Mouse (Mus musculus) heart, embryonic 13.5 days (tissue): ENCODE results near the gene Mcl1. TPM values are rescaled to one million over a fixed set of nuclear protein-coding genes. Genes with fewer than 3 reads are reported as not detected.
A peak's percentile ranks its signal among the peaks of the same experiment; 100 is the strongest.

Experiments
- ATAC-seq: fragments of 200-750 bp; cut with Nextera tagmentation; 2 replicates; pipeline ENCODE4 v1.8.0; 2017; ENCODE audit warnings: moderate TSS enrichment; ENCODE audit not compliant: insufficient number of reproducible peaks, low FRiP score, low TSS enrichment; ENCODE audit errors: extremely low read depth
- H3K27ac ChIP-seq: fragments of 300-500 bp; sonication (generic); replicated peaks from 2 replicates; pipeline ENCODE4 v1.5.1; 2015; ENCODE audit warnings: moderate library complexity, mild to moderate bottlenecking, inconsistent platforms
- H3K27me3 ChIP-seq: fragments of 300-500 bp; sonication (generic); replicated peaks from 2 replicates; pipeline ENCODE4 v1.6.1; 2015; ENCODE audit warnings: mild to moderate bottlenecking, inconsistent platforms
- H3K36me3 ChIP-seq: fragments of 300-500 bp; sonication (generic); 2 replicates; pipeline ENCODE4 v1.6.1; 2015; ENCODE audit warnings: mild to moderate bottlenecking, inconsistent platforms
- H3K4me1 ChIP-seq: fragments of 300-500 bp; sonication (generic); 2 replicates; pipeline ENCODE4 v1.6.1; 2015; ENCODE audit warnings: inconsistent platforms
- H3K4me2 ChIP-seq: fragments of 300-500 bp; sonication (generic); 2 replicates; pipeline ENCODE4 v1.6.1; 2015; ENCODE audit warnings: inconsistent platforms, mild to moderate bottlenecking, moderate library complexity
- H3K4me3 ChIP-seq: fragments of 300-500 bp; sonication (generic); 2 replicates; pipeline ENCODE4 v1.5.1; 2015; ENCODE audit warnings: moderate library complexity, mild to moderate bottlenecking, inconsistent platforms
- H3K9ac ChIP-seq: fragments of 300-500 bp; sonication (generic); 2 replicates; pipeline ENCODE4 v1.6.1; 2015; ENCODE audit warnings: inconsistent platforms, mild to moderate bottlenecking, moderate library complexity
- H3K9me3 ChIP-seq: fragments of 300-500 bp; sonication (generic); 2 replicates; pipeline ENCODE4 v1.6.1; 2016; ENCODE audit warnings: inconsistent platforms
- WGBS: fragments of 180-500 bp; shearing (Covaris S2); methylation state at CpG from one replicate; pipeline ENCODE4 v1.1.7; 2015; ENCODE audit warnings: mixed read lengths; 5-methylcytosine and 5-hydroxymethylcytosine counted together
- polyA plus RNA-seq: library from polyadenylated mRNA; unstranded; fragments of >200 nt; fragmentation: Nextera tagmentation; extraction: Ambion mirVana; gene quantifications from 2 replicates; pipeline ENCODE4 v1.2.1, GENCODE M21; 2015

The Mcl1 gene
- polyA plus RNA-seq, 1 experiment from 2014 or later, result 36.0 TPM

DNA sequence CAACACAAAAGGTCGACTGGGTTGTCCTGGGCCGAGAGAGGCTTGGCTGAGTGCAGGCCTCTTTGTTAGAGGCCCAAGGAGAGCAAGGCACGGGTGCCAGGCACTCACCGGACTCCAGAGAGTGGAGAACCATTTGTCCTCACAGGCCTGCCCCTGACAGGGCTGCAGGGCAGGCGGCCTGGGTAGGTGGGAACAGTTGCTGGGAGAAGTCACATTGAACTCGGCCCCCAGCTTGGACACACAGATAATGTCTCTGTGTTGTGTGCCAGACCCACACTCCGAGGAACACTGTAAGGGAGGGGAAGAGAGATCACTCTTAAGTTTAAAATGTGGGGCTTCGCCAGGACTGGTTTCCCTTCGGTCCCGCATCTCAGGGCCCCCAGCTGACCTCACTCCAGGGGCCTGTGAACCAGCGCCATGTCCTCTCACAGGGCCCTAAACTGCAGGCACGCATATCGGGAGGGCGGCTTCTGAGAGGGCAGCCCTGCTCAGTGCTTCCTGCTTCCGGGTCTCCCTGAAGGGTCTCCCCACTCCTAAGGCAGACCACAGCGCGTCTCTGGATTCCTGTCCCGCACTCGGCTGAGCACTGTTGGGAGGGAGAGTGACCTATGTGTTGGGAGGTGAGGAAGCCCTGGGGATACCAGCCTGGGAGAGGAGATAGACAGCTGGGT is 19.0 kb downstream of the Mcl1 start:
- Histone ChIP-seq H3K9ac (peak overlapping the region; percentile 48), H3K4me1 (peaks cover 77% of the 10 kb centered on the region)
- 62% methylated on average over 19 of the region's 19 CpGs for WGBS

DNA sequence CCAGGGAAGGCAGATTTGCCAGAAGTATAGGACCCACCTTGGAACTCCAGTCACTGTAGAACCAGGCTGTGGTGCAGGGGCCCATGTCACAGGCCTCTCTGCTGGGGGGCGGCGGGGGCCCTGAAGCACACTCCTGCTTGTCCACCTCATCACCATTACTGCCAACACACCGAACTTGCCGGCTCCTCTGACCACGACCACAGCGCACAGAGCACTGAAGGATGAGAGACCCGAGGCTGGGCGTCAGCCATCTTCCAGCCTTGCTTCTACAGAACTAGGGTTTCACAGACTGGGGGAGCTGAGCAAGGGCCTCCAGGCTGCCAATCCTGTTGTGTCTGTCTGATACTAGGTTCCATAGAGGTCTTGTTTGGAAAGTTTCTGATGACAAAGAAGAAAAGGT is 21.0 kb downstream of the Mcl1 start:
- 85% methylated on average over 8 of the region's 8 CpGs for WGBS
- Histone ChIP-seq H3K36me3 (peaks cover 21% of the 10 kb centered on the region), H3K9ac (no peak overlapping the region), H3K27me3 (no peaks in the 10 kb centered on the region), H3K9me3 (no peaks in the 10 kb centered on the region), H3K4me2 (no peak overlapping the region), H3K27ac (no peak overlapping the region), H3K4me3 (no peak overlapping the region), H3K4me1 (peaks cover 67% of the 10 kb centered on the region)
- no peak for ATAC-seq

More for the DNA sequence above, 19.0 kb downstream of the Mcl1 start:
- H3K4me2 ChIP-seq, result no peak overlapping the region
- no peak overlapping the region for H3K4me3 ChIP-seq
- no peaks in the 10 kb centered on the region for H3K9me3 ChIP-seq
- no peak for ATAC-seq
- 0 out of 2 replicates have a peak overlapping the region, but pooled peaks have one; percentile 12 for H3K27ac ChIP-seq
- H3K27me3 ChIP-seq, result no peaks in the 10 kb centered on the region
- H3K36me3 ChIP-seq, result peaks cover 28% of the 10 kb centered on the region

DNA sequence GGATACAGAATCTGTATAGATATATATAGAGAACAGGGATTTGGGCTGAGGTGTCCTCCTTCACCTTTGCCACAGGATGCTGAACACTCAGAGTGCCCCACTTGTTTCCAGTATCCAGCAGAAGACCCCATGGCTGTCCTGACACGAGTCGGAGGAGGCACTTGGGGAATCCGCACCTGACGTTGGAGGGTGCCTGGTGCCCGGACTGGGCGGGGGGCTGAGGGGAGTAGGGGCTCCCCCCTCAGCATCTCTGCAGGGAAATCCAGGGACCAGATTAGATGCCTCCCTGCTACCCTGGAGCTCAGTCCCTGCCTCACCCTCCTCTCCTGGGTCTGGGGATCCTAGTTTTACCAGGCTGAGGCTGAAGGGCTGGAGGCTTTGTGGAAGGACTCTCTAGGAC is 22.1 kb downstream of the Mcl1 start:
- Histone ChIP-seq H3K9ac (peak overlapping the region; percentile 69), H3K9me3 (no peaks in the 10 kb centered on the region), H3K36me3 (peaks cover 21% of the 10 kb centered on the region), H3K27ac (no peak overlapping the region), H3K4me1 (peaks cover 65% of the 10 kb centered on the region), H3K4me3 (no peak overlapping the region), H3K4me2 (no peak overlapping the region), H3K27me3 (no peaks in the 10 kb centered on the region)
- ATAC-seq, result no peak
- WGBS, result 66% methylated on average over 6 of the region's 6 CpGs

DNA sequence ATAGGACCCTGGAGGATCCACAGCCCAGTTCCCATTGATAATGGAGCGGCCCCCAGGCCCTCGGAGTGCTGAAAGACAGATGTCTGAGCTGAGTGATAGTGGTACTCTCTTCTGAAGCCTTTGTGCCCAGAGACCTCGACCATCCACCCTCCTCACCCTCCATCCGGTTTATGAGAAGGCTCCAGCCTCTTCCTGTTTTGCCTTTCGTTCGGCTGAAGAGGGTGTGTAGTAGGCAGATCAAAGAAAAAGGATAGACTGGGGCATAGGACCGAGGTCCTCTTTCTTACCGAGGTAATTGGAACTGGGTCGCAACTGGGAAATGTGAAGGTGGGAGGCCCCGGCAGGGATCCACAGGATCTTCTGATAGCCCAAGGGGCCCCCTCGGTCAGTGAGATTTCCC is 22.8 kb downstream of the Mcl1 start:
- Histone ChIP-seq H3K9ac (peak overlapping the region; percentile 69), H3K4me3 (no peak overlapping the region), H3K27ac (no peak overlapping the region), H3K27me3 (no peaks in the 10 kb centered on the region), H3K4me2 (peak overlapping the region; percentile 33), H3K4me1 (peaks cover 65% of the 10 kb centered on the region), H3K9me3 (no peaks in the 10 kb centered on the region), H3K36me3 (peaks cover 21% of the 10 kb centered on the region)
- ATAC-seq, result no peak
- 14% methylated on average over 11 of the region's 11 CpGs for whole genome bisulfite sequencing

DNA sequence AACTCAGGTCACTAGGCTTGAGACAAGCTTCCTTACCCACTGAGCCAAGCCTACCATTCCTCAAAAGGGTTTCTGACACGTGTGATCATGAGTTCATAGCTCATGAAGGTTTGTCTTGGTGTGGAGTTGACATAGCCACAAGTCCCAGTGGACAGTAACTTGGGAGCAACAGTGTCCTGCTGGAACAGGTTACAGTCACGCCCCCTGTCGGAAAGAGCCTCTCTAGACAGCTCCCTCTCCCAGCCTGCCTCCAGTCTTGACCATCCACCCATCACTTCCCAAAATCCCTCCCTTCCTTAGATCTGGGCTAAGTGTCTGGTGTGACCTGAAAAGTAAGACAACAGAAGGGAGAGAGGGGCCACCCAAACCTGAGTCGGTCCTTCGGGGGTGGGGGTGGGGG is 24.3 kb downstream of the Mcl1 start:
- no peaks in the 10 kb centered on the region for H3K27me3 ChIP-seq
- no peaks in the 10 kb centered on the region for H3K9me3 ChIP-seq
- 44% methylated on average over 5 of the region's 5 CpGs for WGBS

DNA sequence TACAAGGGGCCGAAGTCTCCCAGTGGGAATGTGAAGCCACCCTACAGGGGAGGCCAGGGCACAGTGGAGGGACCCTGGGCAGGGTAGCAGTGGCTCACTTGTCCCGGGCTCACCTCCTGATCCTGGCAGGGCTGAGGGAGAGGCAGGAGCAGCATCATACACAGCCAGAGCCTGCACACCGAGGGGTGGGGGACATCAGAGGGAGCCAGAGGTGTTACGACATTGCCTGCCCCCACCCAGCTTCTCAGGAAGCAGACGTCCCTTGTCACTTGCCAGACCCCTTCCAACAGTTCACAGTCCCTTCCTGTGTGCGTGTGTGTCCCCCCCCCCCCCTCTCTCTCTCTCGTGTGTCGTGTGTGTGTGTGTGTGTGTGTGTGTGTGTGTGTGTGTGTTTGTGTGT is 26.3 kb downstream of the Mcl1 start:
- H3K36me3 ChIP-seq, result peaks cover under 1% of the 10 kb centered on the region; the same call in 1 of the 2 replicates
- H3K27me3 ChIP-seq, result no peaks in the 10 kb centered on the region
- no peak overlapping the region for H3K4me3 ChIP-seq
- 0 out of 2 replicates have a peak overlapping the region, but pooled peaks have one; percentile 38 for H3K9ac ChIP-seq
- ATAC-seq, result no peak
- H3K27ac ChIP-seq, result no peak overlapping the region
- H3K9me3 ChIP-seq, result no peaks in the 10 kb centered on the region
- 42% methylated on average over 5 of the region's 8 CpGs for WGBS
- H3K4me2 ChIP-seq, result no peak overlapping the region
- peaks cover 84% of the 10 kb centered on the region for H3K4me1 ChIP-seq

More for the DNA sequence above, 24.3 kb downstream of the Mcl1 start:
- no peak overlapping the region for H3K27ac ChIP-seq
- peaks cover 13% of the 10 kb centered on the region for H3K36me3 ChIP-seq
- H3K4me2 ChIP-seq, result no peak overlapping the region
- no peak overlapping the region for H3K4me3 ChIP-seq
- no peak for ATAC-seq
- H3K9ac ChIP-seq, result no peak overlapping the region
- H3K4me1 ChIP-seq, result peaks cover 65% of the 10 kb centered on the region

DNA sequence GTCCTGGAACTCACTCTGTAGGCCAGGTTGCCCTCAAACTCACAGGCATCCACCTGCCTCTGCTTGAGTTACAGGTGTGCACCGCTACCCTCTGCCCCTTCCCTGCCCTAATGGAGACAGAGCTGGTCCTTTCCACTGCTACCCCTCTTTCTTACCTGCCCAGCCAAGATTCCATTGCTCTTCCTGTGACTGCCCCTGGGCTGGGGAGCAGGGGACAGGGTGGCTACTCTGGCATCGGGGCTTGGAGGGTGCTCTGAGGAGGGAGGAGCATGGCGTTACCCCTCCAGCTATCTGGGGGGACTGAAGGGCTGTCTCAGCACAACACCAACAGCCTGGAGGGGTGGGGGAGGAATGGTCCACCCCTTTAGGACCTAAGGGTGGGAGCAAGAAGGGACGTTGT is 26.7 kb downstream of the Mcl1 start:
- Histone ChIP-seq H3K9ac (peak overlapping the region; percentile 38; the same call in 1 of the 2 replicates), H3K4me1 (peaks cover 85% of the 10 kb centered on the region), H3K4me2 (no peak overlapping the region), H3K27ac (no peak overlapping the region), H3K9me3 (no peaks in the 10 kb centered on the region), H3K4me3 (no peak overlapping the region), H3K36me3 (no peaks in the 10 kb centered on the region), H3K27me3 (no peaks in the 10 kb centered on the region)
- 75% methylated on average over 4 of the region's 4 CpGs for WGBS
- ATAC-seq, result no peak

DNA sequence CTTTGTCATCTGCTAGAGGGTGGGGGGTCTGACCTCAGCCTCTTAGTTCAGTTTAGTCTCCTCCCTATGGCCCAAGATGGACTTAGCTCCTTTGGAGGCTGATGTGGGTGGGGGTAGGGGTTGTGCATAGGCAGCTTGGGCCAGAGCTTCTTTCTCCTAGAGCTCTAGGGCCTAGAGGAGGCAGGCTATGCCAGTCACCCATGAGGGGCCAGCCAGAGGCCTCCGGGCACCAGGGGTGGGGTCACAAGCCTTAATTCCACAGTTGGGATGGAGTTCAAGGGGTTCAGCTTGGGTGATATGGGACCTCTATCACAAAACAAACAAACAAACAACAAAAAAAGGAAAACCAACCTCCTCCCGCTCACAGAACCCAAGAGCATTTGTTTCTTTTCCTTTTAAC is 27.1 kb downstream of the Mcl1 start:
- no peak overlapping the region for H3K9ac ChIP-seq
- H3K27ac ChIP-seq, result no peak overlapping the region
- no peak for ATAC-seq

DNA sequence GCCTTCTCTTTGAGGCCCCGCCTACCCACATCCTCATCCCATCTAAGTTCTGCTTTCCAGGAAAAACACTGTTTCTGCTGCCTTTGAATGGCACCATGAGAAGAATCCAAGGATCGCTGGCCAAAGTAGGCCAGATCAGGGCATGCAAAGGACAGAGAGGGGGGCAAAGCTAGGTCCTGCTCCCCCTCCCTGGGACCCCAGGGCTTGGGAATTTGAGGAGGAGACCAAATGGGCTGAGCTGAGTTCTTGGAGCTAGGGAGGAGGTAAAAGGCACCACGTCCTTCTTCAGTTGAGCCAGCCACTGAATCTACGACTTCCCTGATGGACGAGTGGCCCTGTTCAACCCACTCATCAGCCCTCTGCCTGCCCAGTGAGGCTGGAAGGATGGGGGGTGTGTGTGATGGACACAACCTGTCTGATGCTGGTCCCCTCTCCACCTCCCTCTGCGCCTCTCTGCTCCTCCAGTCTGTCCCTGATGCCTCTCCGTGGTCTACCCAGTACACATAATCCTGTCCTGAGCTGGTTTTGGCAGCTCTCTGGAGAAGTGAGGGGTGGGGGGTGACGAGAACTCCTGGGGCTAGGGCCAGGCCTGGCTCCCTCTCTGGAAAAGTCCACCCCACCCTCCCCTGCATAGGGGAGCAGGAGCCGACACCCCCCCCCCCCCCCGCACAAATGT is 28.0 kb downstream of the Mcl1 start:
- Histone ChIP-seq H3K27me3 (no peaks in the 10 kb centered on the region), H3K4me1 (peaks cover 75% of the 10 kb centered on the region), H3K4me2 (peak overlapping the region; percentile 83), H3K9me3 (no peaks in the 10 kb centered on the region), H3K36me3 (0 out of 2 replicates have a peak, but pooled peaks cover 6% of the 10 kb centered on the region), H3K27ac (peak overlapping the region; percentile 87), H3K9ac (peak overlapping the region; percentile 81), H3K4me3 (peak overlapping the region; percentile 60)
- 51% methylated on average over 8 of the region's 10 CpGs for WGBS
- ATAC-seq, result no peak

More for the DNA sequence above, 27.1 kb downstream of the Mcl1 start:
- no peaks in the 10 kb centered on the region for H3K27me3 ChIP-seq
- H3K4me1 ChIP-seq, result peaks cover 84% of the 10 kb centered on the region
- 63% methylated on average over 2 of the region's 2 CpGs for WGBS
- no peak overlapping the region for H3K4me2 ChIP-seq
- H3K36me3 ChIP-seq, result no peaks in the 10 kb centered on the region
- no peak overlapping the region for H3K4me3 ChIP-seq
- H3K9me3 ChIP-seq, result no peaks in the 10 kb centered on the region

DNA sequence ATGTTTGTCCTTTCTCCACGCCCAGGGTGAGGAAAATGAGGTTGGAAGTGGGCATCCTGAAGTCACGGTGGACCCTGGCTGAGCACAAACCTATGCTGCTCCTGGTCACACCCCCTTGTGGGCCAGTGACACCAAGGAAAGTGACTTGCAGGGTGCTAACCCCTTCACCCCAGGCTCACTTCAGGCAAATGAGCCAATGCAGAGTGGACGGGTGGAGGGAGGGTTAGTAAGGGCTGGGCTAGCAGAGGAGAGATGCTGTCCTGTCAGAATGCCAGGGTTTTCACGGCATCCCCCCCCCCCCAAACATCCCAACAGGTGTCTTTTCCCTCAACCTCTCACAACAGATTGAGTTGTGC is 28.6 kb downstream of the Mcl1 start:
- peaks cover 70% of the 10 kb centered on the region for H3K4me1 ChIP-seq
- H3K9me3 ChIP-seq, result no peaks in the 10 kb centered on the region
- H3K9ac ChIP-seq, result peak overlapping the region; percentile 81
- H3K4me2 ChIP-seq, result peak overlapping the region; percentile 83
- H3K4me3 ChIP-seq, result peak overlapping the region; percentile 60
- 4% methylated on average over 4 of the region's 4 CpGs for WGBS
- no peaks in the 10 kb centered on the region for H3K27me3 ChIP-seq
- H3K36me3 ChIP-seq, result 0 out of 2 replicates have a peak, but pooled peaks cover 6% of the 10 kb centered on the region
- H3K27ac ChIP-seq, result peak overlapping the region; percentile 87
- no peak for ATAC-seq

DNA sequence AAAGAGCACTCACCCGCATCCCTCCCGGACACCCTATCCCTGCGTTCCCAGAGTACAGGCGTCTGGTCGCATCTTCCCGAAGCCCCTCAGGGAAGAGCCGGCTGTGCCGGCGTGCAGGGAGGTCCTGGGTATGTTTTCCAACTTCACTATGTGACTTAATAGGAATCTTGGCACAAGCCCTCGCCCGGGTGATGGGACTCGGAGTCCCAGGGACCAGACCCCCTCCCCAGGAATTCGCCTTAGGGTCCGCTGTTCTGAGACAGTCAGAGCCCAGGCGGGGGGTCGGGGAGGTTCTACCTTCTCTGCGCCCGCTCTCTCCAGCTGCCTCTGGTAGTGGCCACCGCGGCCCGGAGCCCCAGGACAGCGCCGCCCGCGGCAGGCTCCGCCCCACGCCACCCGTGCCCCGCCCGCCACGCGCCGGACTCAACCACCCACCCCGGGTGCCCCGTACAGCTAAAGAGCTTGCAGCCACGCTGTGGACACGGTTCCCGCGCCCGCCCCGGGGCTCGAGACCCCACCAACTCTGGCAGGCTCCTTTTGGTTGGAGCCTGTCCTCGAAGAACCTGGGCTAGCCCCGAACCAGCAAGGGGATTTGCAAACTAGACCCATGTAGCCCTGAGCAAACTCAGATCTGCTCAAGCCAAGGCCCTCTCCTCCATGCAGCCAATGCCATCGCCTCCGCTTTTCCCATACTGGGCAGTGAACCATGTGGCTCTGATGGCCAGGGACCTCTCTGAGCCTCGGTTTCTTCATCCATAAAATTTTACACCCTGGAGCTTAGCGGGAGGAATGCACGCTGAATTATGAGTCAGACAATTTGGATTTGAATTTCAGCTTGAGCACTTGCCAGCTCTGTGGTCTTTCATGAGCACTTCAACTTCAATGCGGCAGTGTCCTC is 29.2 kb downstream of the Mcl1 start, which contains the start of gene Adamtsl4:
TSS of gene Adamtsl4 (minus strand) at position 394 of the 898 bp plus-strand sequence.
- 0 out of 2 replicates have a peak, but pooled peaks cover 6% of the 10 kb centered on the region for H3K36me3 ChIP-seq
- peak; percentile 35; the same call in 1 of the 2 replicates for ATAC-seq
- peak within 1 kb of the TSS; percentile 60 for H3K4me3 ChIP-seq
- H3K27ac ChIP-seq, result peak within 1 kb of the TSS; percentile 87
- H3K4me2 ChIP-seq, result peak within 1 kb of the TSS; percentile 83
- H3K27me3 ChIP-seq, result no peaks in the 10 kb centered on the region
- 4% methylated on average over 50 of the region's 50 CpGs for WGBS
- H3K9ac ChIP-seq, result peak within 1 kb of the TSS; percentile 81
- peaks cover 76% of the 10 kb centered on the region for H3K4me1 ChIP-seq
- no peaks in the 10 kb centered on the region for H3K9me3 ChIP-seq
